Comparison of ENCODE assay signal across 24 mouse cellular contexts in the genomic region with DNA sequence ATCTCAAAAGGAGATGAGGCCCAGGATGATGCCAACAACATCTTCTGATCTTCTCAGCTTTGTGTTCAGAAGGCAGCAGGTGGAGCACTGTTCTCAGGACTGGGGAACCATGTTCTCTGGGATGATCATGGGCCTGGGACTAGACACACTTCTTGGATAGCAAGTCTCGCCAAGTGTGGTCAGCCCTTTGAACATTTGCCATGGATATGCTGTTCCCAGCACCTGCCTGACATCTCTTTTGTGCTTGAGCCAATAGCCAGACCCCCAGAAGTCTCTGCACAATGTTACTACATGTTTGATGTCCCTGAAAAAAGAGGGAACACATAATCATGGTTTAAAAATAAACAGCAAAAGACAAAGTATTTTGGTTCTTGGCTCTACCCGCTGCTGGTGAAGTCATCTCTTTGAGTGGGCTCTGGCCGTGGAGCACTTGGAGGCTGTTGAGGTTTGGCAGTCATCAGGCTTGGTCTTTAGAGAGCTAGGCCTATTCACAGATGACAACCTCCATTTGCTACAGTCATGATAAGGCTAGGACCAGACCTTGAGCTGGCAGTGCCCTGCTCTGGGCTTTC. TPM values are rescaled to one million over a fixed set of nuclear protein-coding genes. Genes with fewer than 3 reads are reported as not detected.
DNase-seq lines count a peak whose midpoint lies in the region; ATAC-seq lines count a peak whose summit lies in the region.
"Had no signal": no experiment of that assay in that cellular context is flagged by ENCODE, and none has a peak within 500 bp of the region (broad histone marks: within the 10 kb centered on the region; RNA-seq: fewer than 3 reads in every experiment).

No protein-coding gene starts in this region.

- intact Hi-C loops in heart, postnatal 10 days (cut with DNase I) = no loop called here

- no peaks in the 10 kb centered on the region for H3K4me1 ChIP-seq in hindbrain, embryonic 10.5 days (replicated peaks)
- no peaks in the 10 kb centered on the region for H3K4me1 ChIP-seq in forebrain, embryonic 13.5 days
- no peaks in the 10 kb centered on the region for H3K4me1 ChIP-seq in intestine, embryonic 16.5 days (ENCODE audit: control insufficient read depth, insufficient read depth, low read length)
- H3K4me1 ChIP-seq: embryonic facial prominence, embryonic 13.5 days; hindbrain, embryonic 12.5 days; liver, embryonic 13.5 days had no signal

- no peak overlapping the region for H3K9ac ChIP-seq in forebrain, embryonic 13.5 days
- no peak overlapping the region for H3K9ac ChIP-seq in intestine, embryonic 16.5 days (ENCODE audit: low read depth, low read length)
- H3K9ac ChIP-seq: embryonic facial prominence, embryonic 13.5 days; hindbrain, embryonic 12.5 days; liver, embryonic 13.5 days; lung, embryonic 14.5 days had no signal

- ATAC-seq in forebrain, embryonic 13.5 days = no peak
- no peak for ATAC-seq in intestine, embryonic 16.5 days
- ATAC-seq: forebrain, embryonic 16.5 days had no signal

- H3K4me3 ChIP-seq in hindbrain, embryonic 10.5 days = no peak overlapping the region
- H3K4me3 ChIP-seq in forebrain, embryonic 13.5 days = no peak overlapping the region
- no peak overlapping the region for H3K4me3 ChIP-seq in intestine, embryonic 16.5 days (ENCODE audit: low read length)
- H3K4me3 ChIP-seq: embryonic facial prominence, embryonic 13.5 days; hindbrain, embryonic 12.5 days; left cerebral cortex, adult 2 months; liver, embryonic 13.5 days had no signal

- no peak overlapping the region for H3K27ac ChIP-seq in hindbrain, embryonic 10.5 days
- no peak overlapping the region for H3K27ac ChIP-seq in forebrain, embryonic 13.5 days
- no peak overlapping the region for H3K27ac ChIP-seq in intestine, embryonic 16.5 days (ENCODE audit: low read length)
- H3K27ac ChIP-seq: embryonic facial prominence, embryonic 13.5 days; hindbrain, embryonic 12.5 days; left cerebral cortex, adult 2 months; liver, embryonic 13.5 days had no signal

- H3K36me3 ChIP-seq in hindbrain, embryonic 10.5 days = no peaks in the 10 kb centered on the region
- H3K36me3 ChIP-seq in forebrain, embryonic 13.5 days (ENCODE audit: poor library complexity, severe bottlenecking) = no peaks in the 10 kb centered on the region
- H3K36me3 ChIP-seq in intestine, embryonic 16.5 days (ENCODE audit: control insufficient read depth, insufficient read depth, low read length) = no peaks in the 10 kb centered on the region
- H3K36me3 ChIP-seq: embryonic facial prominence, embryonic 13.5 days; hindbrain, embryonic 12.5 days; liver, embryonic 13.5 days had no signal

- 91% methylated on average over 3 of the region's 3 CpGs for WGBS in hindbrain, embryonic 10.5 days
- 88% methylated on average over 3 of the region's 3 CpGs for WGBS in forebrain, embryonic 13.5 days
- WGBS in intestine, embryonic 16.5 days = 87% methylated on average over 3 of the region's 3 CpGs

- no peak overlapping the region for H3K4me2 ChIP-seq in forebrain, embryonic 13.5 days
- no peak overlapping the region for H3K4me2 ChIP-seq in intestine, embryonic 16.5 days (ENCODE audit: low read depth, low read length)
- H3K4me2 ChIP-seq: embryonic facial prominence, embryonic 13.5 days; hindbrain, embryonic 12.5 days; liver, embryonic 13.5 days; lung, embryonic 14.5 days; midbrain, embryonic 11.5 days had no signal

- peak; percentile 40 for DNase-seq in Muller cell, postnatal 12 days (ENCODE audit: inconsistent ontology term)
- DNase-seq in heart, adult 8-10 months (ENCODE audit: low spot score) = peak; percentile 75
- DNase-seq in heart, postnatal 10 days = peak; percentile 67 to 80
- peak; percentile 12 for DNase-seq in lung, postnatal 14 days
- no peak for DNase-seq in hindbrain, embryonic 10.5 days (ENCODE audit: low spot score)
- DNase-seq: adrenal gland, postnatal 14 days; cerebellum, adult 2 months; cerebellum, postnatal 25 days; embryo, embryonic 11 days; kidney, adult 11 months; kidney, postnatal 4 days; layer of hippocampus, adult 9-11 months; liver, embryonic 13.5 days; lung, embryonic 14.5 days; right cerebral cortex, postnatal 4 days; thymus, adult 18-20 months; thymus, postnatal 36 days had no signal

- no peaks in the 10 kb centered on the region for H3K9me3 ChIP-seq in hindbrain, embryonic 10.5 days
- no peaks in the 10 kb centered on the region for H3K9me3 ChIP-seq in forebrain, embryonic 13.5 days (replicated peaks)
- H3K9me3 ChIP-seq in intestine, embryonic 16.5 days (ENCODE audit: control insufficient read depth, low read length) = no peaks in the 10 kb centered on the region
- H3K9me3 ChIP-seq: embryonic facial prominence, embryonic 13.5 days; hindbrain, embryonic 12.5 days; liver, embryonic 13.5 days had no signal

- no peaks in the 10 kb centered on the region for H3K27me3 ChIP-seq in hindbrain, embryonic 10.5 days (ENCODE audit: insufficient read depth, poor library complexity, severe bottlenecking)
- no peaks in the 10 kb centered on the region for H3K27me3 ChIP-seq in forebrain, embryonic 13.5 days
- no peaks in the 10 kb centered on the region for H3K27me3 ChIP-seq in intestine, embryonic 16.5 days (replicated peaks; ENCODE audit: control insufficient read depth, insufficient read depth, low read length)
- H3K27me3 ChIP-seq: embryonic facial prominence, embryonic 13.5 days; hindbrain, embryonic 12.5 days; liver, embryonic 13.5 days had no signal

RNA-seq across cellular contexts. Expression of a gene that starts 47.8 kb away (rescaled TPM):
- 10 to 100 TPM; 28.7 to 30.4 (median 28.8) TPM for total RNA-seq in heart, adult 8-10 months (2022)
- 10 to 100 TPM; 18.3 to 22.8 TPM for total RNA-seq in heart, postnatal 10 days (2021)
- polyA plus RNA-seq in hindbrain, embryonic 10.5 days (2016; fragmentation: Nextera tagmentation; extraction: Ambion mirVana) = 20.4 and 22.5 TPM in 2 replicates
- 16.9 and 20.4 TPM in 2 replicates for polyA plus RNA-seq in forebrain, embryonic 13.5 days (2015; fragmentation: Nextera tagmentation; extraction: Ambion mirVana)
- 33.9 and 35.8 TPM in 2 replicates for polyA plus RNA-seq in intestine, embryonic 16.5 days (2015; fragmentation: Nextera tagmentation; extraction: Ambion mirVana)
